Mouse (Mus musculus) myocyte (in vitro differentiated cells): Measurements from ENCODE around the gene Gm13696.
"Not testable (repeated sequence)": the region's sequence is repeated elsewhere in the genome, so short reads cannot be mapped to it uniquely, and the experiment has no call there.

Source experiments
- MYOD1 ChIP-seq, 3 experiments: IDR thresholded peaks; one replicate each; pipeline ENCODE4 v1.6.1; 2011; ENCODE audit warnings: control low read depth in 2 of 3, low read depth in 2 of 3, mild to moderate bottlenecking in 2 of 3, moderate library complexity in 1 of 3; ENCODE audit not compliant: insufficient read length in 2 of 3, control insufficient read depth in 1 of 3
- POLR2A ChIP-seq: IDR thresholded peaks from one replicate; pipeline ENCODE4 v1.6.1; 2011; ENCODE audit warnings: low read depth, mild to moderate bottlenecking, control low read depth, moderate library complexity; ENCODE audit not compliant: insufficient read length
- REST ChIP-seq: IDR thresholded peaks from one replicate; pipeline ENCODE4 v1.6.1; 2011; ENCODE audit warnings: mild to moderate bottlenecking, control low read depth, moderate library complexity; ENCODE audit not compliant: insufficient read depth, insufficient read length
- TCF12 ChIP-seq: IDR thresholded peaks from one replicate; pipeline ENCODE4 v1.6.1; 2011; ENCODE audit warnings: mild to moderate bottlenecking, control low read depth; ENCODE audit not compliant: poor library complexity, insufficient read depth, severe bottlenecking

DNA sequence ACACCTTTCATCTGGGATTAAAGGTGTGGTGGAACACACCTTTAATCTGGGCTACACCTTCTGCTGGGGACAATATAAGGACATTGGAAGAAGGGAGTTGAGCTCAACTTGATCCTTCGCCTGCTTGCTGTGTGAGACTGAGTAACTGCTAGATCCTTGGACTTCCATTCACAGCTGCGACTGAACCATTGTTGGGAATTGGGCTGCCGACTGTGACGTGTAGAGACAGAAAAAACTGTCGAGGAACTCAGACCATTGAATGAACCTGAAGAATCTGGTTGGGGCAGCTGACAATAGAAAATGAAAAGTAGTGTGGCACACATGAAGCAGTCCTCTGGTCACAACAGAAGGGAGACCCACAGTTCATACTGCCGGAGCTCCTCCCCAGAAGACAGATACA lies 11.5 kb downstream of the Gm13696 start, which contains the start of gene Gm13697:
- not testable (repeated sequence) for TF ChIP-seq POLR2A; REST; MYOD1 (IDR thresholded peaks at IDR 0.05; ENCODE audit: control insufficient read depth in 1 of 3, insufficient read length in 2 of 3, low read depth in 2 of 3); TCF12
